Mouse (Mus musculus): ENCODE measurements around the gene Auts2. TPM values are rescaled to one million over a fixed set of nuclear protein-coding genes. Genes with fewer than 3 reads are reported as not detected.

Auts2 gene
- polyA plus RNA-seq, 1 experiment from 2014 or later = 1.8 TPM

- no peak for ATAC-seq (ENCODE audit: low read depth)
- Histone ChIP-seq H3K4me2 (ENCODE audit: low read depth, low read length) (no peak overlapping the region), H3K36me3 (ENCODE audit: control insufficient read depth, insufficient read depth) (no peaks in the 10 kb centered on the region), H3K4me1 (ENCODE audit: control insufficient read depth, low read depth, low read length) (no peaks in the 10 kb centered on the region), H3K27me3 (ENCODE audit: control insufficient read depth, insufficient read depth, low read depth, low read length) (no peaks in the 10 kb centered on the region), H3K9ac (ENCODE audit: low read depth, low read length) (no peak overlapping the region), H3K27ac (ENCODE audit: low read length) (no peak overlapping the region), H3K4me3 (ENCODE audit: low read depth, low read length) (no peak overlapping the region), H3K9me3 (replicated peaks; ENCODE audit: control insufficient read depth, low read length) (no peaks in the 10 kb centered on the region)
- 54% methylated on average over 4 of the region's 4 CpGs for WGBS (ENCODE audit: insufficient replicate concordance)
Measured at GRCm38 (mm10) chr5:132332521-132332920, 210.6 kb downstream of the Auts2 start.

GRCm38 (mm10) chr5:132329171-132329936, 213.8 kb downstream of the Auts2 start:
- no peaks in the 10 kb centered on the region for H3K36me3 ChIP-seq (ENCODE audit: control insufficient read depth, insufficient read depth)
- H3K9me3 ChIP-seq (replicated peaks; ENCODE audit: control insufficient read depth, low read length) = no peaks in the 10 kb centered on the region
- 44% methylated on average over 3 of the region's 3 CpGs for WGBS (ENCODE audit: insufficient replicate concordance)
- no peaks in the 10 kb centered on the region for H3K27me3 ChIP-seq (ENCODE audit: control insufficient read depth, insufficient read depth, low read depth, low read length)
- H3K9ac ChIP-seq (ENCODE audit: low read depth, low read length) = no peak overlapping the region
- H3K4me2 ChIP-seq (ENCODE audit: low read depth, low read length) = no peak overlapping the region
- no peak overlapping the region for H3K4me3 ChIP-seq (ENCODE audit: low read depth, low read length)
- peak; percentile 76 for ATAC-seq (ENCODE audit: low read depth)
- no peak overlapping the region for H3K27ac ChIP-seq (ENCODE audit: low read length)
- H3K4me1 ChIP-seq (ENCODE audit: control insufficient read depth, low read depth, low read length) = no peaks in the 10 kb centered on the region

GRCm38 (mm10) chr5:132324246-132324883, 218.8 kb downstream of the Auts2 start:
- H3K4me1 ChIP-seq (ENCODE audit: control insufficient read depth, low read depth, low read length) = no peaks in the 10 kb centered on the region
- no peak overlapping the region for H3K4me3 ChIP-seq (ENCODE audit: low read depth, low read length)
- 69% methylated on average over 6 of the region's 6 CpGs for WGBS (ENCODE audit: insufficient replicate concordance)
- no peaks in the 10 kb centered on the region for H3K36me3 ChIP-seq (ENCODE audit: control insufficient read depth, insufficient read depth)
- H3K27me3 ChIP-seq (ENCODE audit: control insufficient read depth, insufficient read depth, low read depth, low read length) = no peaks in the 10 kb centered on the region
- H3K9ac ChIP-seq (ENCODE audit: low read depth, low read length) = no peak overlapping the region
- no peak overlapping the region for H3K4me2 ChIP-seq (ENCODE audit: low read depth, low read length)
- H3K27ac ChIP-seq (ENCODE audit: low read length) = no peak overlapping the region
- ATAC-seq (ENCODE audit: low read depth) = no peak
- H3K9me3 ChIP-seq (replicated peaks; ENCODE audit: control insufficient read depth, low read length) = no peaks in the 10 kb centered on the region

- Histone ChIP-seq H3K9me3 (replicated peaks; ENCODE audit: control insufficient read depth, low read length) (no peaks in the 10 kb centered on the region), H3K36me3 (ENCODE audit: control insufficient read depth, insufficient read depth) (no peaks in the 10 kb centered on the region), H3K4me1 (ENCODE audit: control insufficient read depth, low read depth, low read length) (no peaks in the 10 kb centered on the region), H3K27me3 (ENCODE audit: control insufficient read depth, insufficient read depth, low read depth, low read length) (no peaks in the 10 kb centered on the region), H3K9ac (ENCODE audit: low read depth, low read length) (no peak overlapping the region), H3K27ac (ENCODE audit: low read length) (no peak overlapping the region), H3K4me2 (ENCODE audit: low read depth, low read length) (no peak overlapping the region), H3K4me3 (ENCODE audit: low read depth, low read length) (no peak overlapping the region)
- WGBS (ENCODE audit: insufficient replicate concordance) = 66% methylated on average over 4 of the region's 4 CpGs
- ATAC-seq (ENCODE audit: low read depth) = no peak
Measured at GRCm38 (mm10) chr5:132323608-132324007, 219.5 kb downstream of the Auts2 start.

GRCm38 (mm10) chr5:132322971-132323370, 220.2 kb downstream of the Auts2 start:
- H3K4me1 ChIP-seq (ENCODE audit: control insufficient read depth, low read depth, low read length) = no peaks in the 10 kb centered on the region
- no peak overlapping the region for H3K4me3 ChIP-seq (ENCODE audit: low read depth, low read length)
- no peak overlapping the region for H3K9ac ChIP-seq (ENCODE audit: low read depth, low read length)
- no peak overlapping the region for H3K27ac ChIP-seq (ENCODE audit: low read length)
- WGBS (ENCODE audit: insufficient replicate concordance) = 56% methylated on average over 4 of the region's 4 CpGs
- ATAC-seq (ENCODE audit: low read depth) = no peak
- no peak overlapping the region for H3K4me2 ChIP-seq (ENCODE audit: low read depth, low read length)
- no peaks in the 10 kb centered on the region for H3K9me3 ChIP-seq (replicated peaks; ENCODE audit: control insufficient read depth, low read length)
- no peaks in the 10 kb centered on the region for H3K36me3 ChIP-seq (ENCODE audit: control insufficient read depth, insufficient read depth)
- no peaks in the 10 kb centered on the region for H3K27me3 ChIP-seq (ENCODE audit: control insufficient read depth, insufficient read depth, low read depth, low read length)

GRCm38 (mm10) chr5:132318026-132318765, 224.9 kb downstream of the Auts2 start:
- H3K27ac ChIP-seq (ENCODE audit: low read length) = no peak overlapping the region
- no peaks in the 10 kb centered on the region for H3K4me1 ChIP-seq (ENCODE audit: control insufficient read depth, low read depth, low read length)
- no peaks in the 10 kb centered on the region for H3K27me3 ChIP-seq (ENCODE audit: control insufficient read depth, insufficient read depth, low read depth, low read length)
- ATAC-seq (ENCODE audit: low read depth) = no peak
- WGBS (ENCODE audit: insufficient replicate concordance) = 59% methylated on average over 9 of the region's 9 CpGs
- H3K4me2 ChIP-seq (ENCODE audit: low read depth, low read length) = no peak overlapping the region
- no peak overlapping the region for H3K4me3 ChIP-seq (ENCODE audit: low read depth, low read length)
- H3K36me3 ChIP-seq (ENCODE audit: control insufficient read depth, insufficient read depth) = no peaks in the 10 kb centered on the region
- no peak overlapping the region for H3K9ac ChIP-seq (ENCODE audit: low read depth, low read length)
- H3K9me3 ChIP-seq (replicated peaks; ENCODE audit: control insufficient read depth, low read length) = no peaks in the 10 kb centered on the region

GRCm38 (mm10) chr5:132316897-132317296, 226.2 kb downstream of the Auts2 start:
- H3K4me2 ChIP-seq (ENCODE audit: low read depth, low read length) = no peak overlapping the region
- WGBS (ENCODE audit: insufficient replicate concordance) = 59% methylated on average over 6 of the region's 6 CpGs
- H3K9me3 ChIP-seq (replicated peaks; ENCODE audit: control insufficient read depth, low read length) = no peaks in the 10 kb centered on the region
- ATAC-seq (ENCODE audit: low read depth) = no peak
- no peaks in the 10 kb centered on the region for H3K4me1 ChIP-seq (ENCODE audit: control insufficient read depth, low read depth, low read length)
- H3K9ac ChIP-seq (ENCODE audit: low read depth, low read length) = no peak overlapping the region
- no peak overlapping the region for H3K27ac ChIP-seq (ENCODE audit: low read length)
- no peaks in the 10 kb centered on the region for H3K27me3 ChIP-seq (ENCODE audit: control insufficient read depth, insufficient read depth, low read depth, low read length)
- no peak overlapping the region for H3K4me3 ChIP-seq (ENCODE audit: low read depth, low read length)
- no peaks in the 10 kb centered on the region for H3K36me3 ChIP-seq (ENCODE audit: control insufficient read depth, insufficient read depth)

GRCm38 (mm10) chr5:132314300-132314699, 228.8 kb downstream of the Auts2 start:
- Histone ChIP-seq H3K27ac (ENCODE audit: low read length) (no peak overlapping the region), H3K9ac (ENCODE audit: low read depth, low read length) (no peak overlapping the region), H3K9me3 (replicated peaks; ENCODE audit: control insufficient read depth, low read length) (no peaks in the 10 kb centered on the region), H3K4me1 (ENCODE audit: control insufficient read depth, low read depth, low read length) (no peaks in the 10 kb centered on the region), H3K4me3 (ENCODE audit: low read depth, low read length) (no peak overlapping the region), H3K36me3 (ENCODE audit: control insufficient read depth, insufficient read depth) (no peaks in the 10 kb centered on the region), H3K4me2 (ENCODE audit: low read depth, low read length) (no peak overlapping the region), H3K27me3 (ENCODE audit: control insufficient read depth, insufficient read depth, low read depth, low read length) (no peaks in the 10 kb centered on the region)
- WGBS (ENCODE audit: insufficient replicate concordance) = 73% methylated on average over 5 of the region's 5 CpGs
- ATAC-seq (ENCODE audit: low read depth) = no peak

GRCm38 (mm10) chr5:132307000-132307399, 236.1 kb downstream of the Auts2 start:
- H3K9me3 ChIP-seq (replicated peaks; ENCODE audit: control insufficient read depth, low read length) = no peaks in the 10 kb centered on the region
- H3K9ac ChIP-seq (ENCODE audit: low read depth, low read length) = no peak overlapping the region
- no peak overlapping the region for H3K27ac ChIP-seq (ENCODE audit: low read length)
- no peaks in the 10 kb centered on the region for H3K27me3 ChIP-seq (ENCODE audit: control insufficient read depth, insufficient read depth, low read depth, low read length)
- H3K4me1 ChIP-seq (ENCODE audit: control insufficient read depth, low read depth, low read length) = no peaks in the 10 kb centered on the region
- no peak overlapping the region for H3K4me3 ChIP-seq (ENCODE audit: low read depth, low read length)
- ATAC-seq (ENCODE audit: low read depth) = no peak
- no peak overlapping the region for H3K4me2 ChIP-seq (ENCODE audit: low read depth, low read length)
- 57% methylated on average over 2 of the region's 2 CpGs for WGBS (ENCODE audit: insufficient replicate concordance)
- H3K36me3 ChIP-seq (ENCODE audit: control insufficient read depth, insufficient read depth) = no peaks in the 10 kb centered on the region
